Mouse (Mus musculus) G1E (cell line): Measurements from ENCODE around the gene Tprgl.

ENCODE experiments used
- CTCF ChIP-seq: IDR thresholded peaks from 2 replicates; pipeline ENCODE4 v1.5.1; 2012; ENCODE audit warnings: low read depth, low read length, inconsistent platforms, mixed read lengths
- GATA1 ChIP-seq: IDR thresholded peaks from 2 replicates; pipeline ENCODE4 v1.6.1; 2012; ENCODE audit warnings: borderline replicate concordance, low read length, inconsistent platforms, mixed read lengths
- POLR2AphosphoS5 ChIP-seq: IDR thresholded peaks from 2 replicates; pipeline ENCODE4 v1.6.1; 2012; ENCODE audit warnings: low read depth, low read length, inconsistent platforms; ENCODE audit not compliant: insufficient replicate concordance

- TF ChIP-seq GATA1 (no peak), CTCF (no peak), POLR2AphosphoS5 (no peak)
Measured at GRCm38 (mm10) chr4:154125202-154125601, 35.3 kb downstream of the Tprgl start.
